Mouse (Mus musculus): Measurements from ENCODE around the gene BC030499. TPM values are rescaled to one million over a fixed set of nuclear protein-coding genes. Genes with fewer than 3 reads are reported as not detected.

The BC030499 gene
- polyA plus RNA-seq, 1 experiment: not detected

Other genes starting within 250 kb of the BC030499 start
- gene Eral1, start 210.5 kb upstream of the BC030499 start, polyA plus RNA-seq (2012; ENCODE audit: insufficient read depth, insufficient read length, missing spikeins): 33.8 and 38.9 TPM in 2 replicates
- 5.8 and 7.5 TPM in 2 replicates for gene Fam222b, start 196.2 kb upstream of the BC030499 start, polyA plus RNA-seq (2012; ENCODE audit: insufficient read depth, insufficient read length, missing spikeins)
- gene Traf4, start 125.3 kb upstream of the BC030499 start, polyA plus RNA-seq (2012; ENCODE audit: insufficient read depth, insufficient read length, missing spikeins): 45.7 and 47.5 TPM in 2 replicates
- gene Nek8, start 114.2 kb upstream of the BC030499 start, polyA plus RNA-seq (2012; ENCODE audit: insufficient read depth, insufficient read length, missing spikeins): 3.2 and 6.3 TPM in 2 replicates
- 77.2 and 118 TPM in 2 replicates for gene Tlcd1, start 114.1 kb upstream of the BC030499 start, polyA plus RNA-seq (2012; ENCODE audit: insufficient read depth, insufficient read length, missing spikeins)
- gene Rpl23a, start 107.3 kb upstream of the BC030499 start, polyA plus RNA-seq (2012; ENCODE audit: insufficient read depth, insufficient read length, missing spikeins): 881 and 950 TPM in 2 replicates
- 61.8 and 78.8 TPM in 2 replicates for gene Rab34, start 102.4 kb upstream of the BC030499 start, polyA plus RNA-seq (2012; ENCODE audit: insufficient read depth, insufficient read length, missing spikeins)
- 102 and 105 TPM in 2 replicates for gene Proca1, start 97.4 kb upstream of the BC030499 start, polyA plus RNA-seq (2012; ENCODE audit: insufficient read depth, insufficient read length, missing spikeins)
- gene Sdf2, start 45.1 kb upstream of the BC030499 start, polyA plus RNA-seq (2012; ENCODE audit: insufficient read depth, insufficient read length, missing spikeins): 42.0 and 44.9 TPM in 2 replicates
- 20.1 and 20.7 TPM in 2 replicates for gene Supt6, start 44.9 kb upstream of the BC030499 start, polyA plus RNA-seq (2012; ENCODE audit: insufficient read depth, insufficient read length, missing spikeins)
- gene 2610507B11Rik, start 29.1 kb upstream of the BC030499 start, polyA plus RNA-seq (2012; ENCODE audit: insufficient read depth, insufficient read length, missing spikeins): 74.3 and 104 TPM in 2 replicates
- 0.29 and 0.87 TPM in 2 replicates for gene Spag5, start 10.7 kb downstream of the BC030499 start, polyA plus RNA-seq (2012; ENCODE audit: insufficient read depth, insufficient read length, missing spikeins)
- 1.9 and 2.3 TPM in 2 replicates for gene Aldoc, start 32.1 kb downstream of the BC030499 start, polyA plus RNA-seq (2012; ENCODE audit: insufficient read depth, insufficient read length, missing spikeins)
- 14.4 and 19.7 TPM in 2 replicates for gene Pigs, start 37.6 kb downstream of the BC030499 start, polyA plus RNA-seq (2012; ENCODE audit: insufficient read depth, insufficient read length, missing spikeins)
- 16.9 and 30.7 TPM in 2 replicates for gene Unc119, start 52.6 kb downstream of the BC030499 start, polyA plus RNA-seq (2012; ENCODE audit: insufficient read depth, insufficient read length, missing spikeins)
- gene Foxn1, start 95.7 kb downstream of the BC030499 start, polyA plus RNA-seq (2012; ENCODE audit: insufficient read depth, insufficient read length, missing spikeins): not detected in 2 replicates
- gene Slc13a2, start 131.4 kb downstream of the BC030499 start, polyA plus RNA-seq (2012; ENCODE audit: insufficient read depth, insufficient read length, missing spikeins): not detected in 2 replicates
- gene Slc46a1, start 174.9 kb downstream of the BC030499 start, polyA plus RNA-seq (2012; ENCODE audit: insufficient read depth, insufficient read length, missing spikeins): 9.2 and 11.8 TPM in 2 replicates
- not detected in 2 replicates for gene Sarm1, start 206.9 kb downstream of the BC030499 start, polyA plus RNA-seq (2012; ENCODE audit: insufficient read depth, insufficient read length, missing spikeins)
- gene Vtn, start 208.2 kb downstream of the BC030499 start, polyA plus RNA-seq (2012; ENCODE audit: insufficient read depth, insufficient read length, missing spikeins): 6.4 and 10.8 TPM in 2 replicates
- gene Sebox, start 212.6 kb downstream of the BC030499 start, polyA plus RNA-seq (2012; ENCODE audit: insufficient read depth, insufficient read length, missing spikeins): not detected in 2 replicates
- 21.4 and 27.2 TPM in 2 replicates for gene Tmem199, start 221.3 kb downstream of the BC030499 start, polyA plus RNA-seq (2012; ENCODE audit: insufficient read depth, insufficient read length, missing spikeins)
- gene Poldip2, start 221.4 kb downstream of the BC030499 start, polyA plus RNA-seq (2012; ENCODE audit: insufficient read depth, insufficient read length, missing spikeins): 190 and 193 TPM in 2 replicates
- gene Tnfaip1, start 245.5 kb downstream of the BC030499 start, polyA plus RNA-seq (2012; ENCODE audit: insufficient read depth, insufficient read length, missing spikeins): 25.2 and 30.1 TPM in 2 replicates
- 67.3 and 75.5 TPM in 2 replicates for gene Ift20, start 245.5 kb downstream of the BC030499 start, polyA plus RNA-seq (2012; ENCODE audit: insufficient read depth, insufficient read length, missing spikeins)

Data from brown adipose tissue, adult 24 weeks (tissue).